Mouse (Mus musculus) ovary, adult 18-20 months (tissue): ENCODE results near the gene Gpr18.

ENCODE experiments used
- DNase-seq: peaks from one replicate; pipeline ENCODE4 v3.0.0; 2022; ENCODE audit warnings: low spot score, mixed read lengths

Gpr18 gene

GRCm38 (mm10) chr14:121915621-121916020 lies at the start of gene Gpr18:
Gene Gpr18 (minus strand): TSS chr14:121915781.
- no peak for DNase-seq

DNA sequence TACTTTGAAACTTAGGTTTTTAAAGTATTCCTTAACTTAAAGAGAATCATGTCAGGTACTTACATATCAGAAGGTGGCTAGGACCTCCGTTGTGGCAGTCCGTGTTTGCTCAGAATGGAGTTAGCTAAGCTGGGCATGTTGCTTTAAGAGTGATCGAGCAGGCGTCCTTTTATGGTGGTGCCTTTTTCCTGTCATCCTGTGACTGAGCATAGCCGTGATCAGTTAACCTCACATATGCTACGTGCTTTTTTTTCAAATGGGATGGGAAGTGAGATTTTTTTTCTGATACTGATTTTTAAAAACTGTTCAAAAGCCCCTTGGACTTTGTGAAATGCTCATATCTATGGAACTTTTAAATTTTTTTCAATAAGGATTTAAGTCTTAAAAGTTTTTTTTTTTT lies 49.4 kb upstream of the Gpr18 start, which contains the start of gene Gpr183:
Gene Gpr183 (minus strand): TSS at position 206 of the 400 bp plus-strand sequence.
- no peak for DNase-seq

GRCm38 (mm10) chr14:121963942-121964335 lies 48.4 kb upstream of the Gpr18 start:
- no peak for DNase-seq

DNA sequence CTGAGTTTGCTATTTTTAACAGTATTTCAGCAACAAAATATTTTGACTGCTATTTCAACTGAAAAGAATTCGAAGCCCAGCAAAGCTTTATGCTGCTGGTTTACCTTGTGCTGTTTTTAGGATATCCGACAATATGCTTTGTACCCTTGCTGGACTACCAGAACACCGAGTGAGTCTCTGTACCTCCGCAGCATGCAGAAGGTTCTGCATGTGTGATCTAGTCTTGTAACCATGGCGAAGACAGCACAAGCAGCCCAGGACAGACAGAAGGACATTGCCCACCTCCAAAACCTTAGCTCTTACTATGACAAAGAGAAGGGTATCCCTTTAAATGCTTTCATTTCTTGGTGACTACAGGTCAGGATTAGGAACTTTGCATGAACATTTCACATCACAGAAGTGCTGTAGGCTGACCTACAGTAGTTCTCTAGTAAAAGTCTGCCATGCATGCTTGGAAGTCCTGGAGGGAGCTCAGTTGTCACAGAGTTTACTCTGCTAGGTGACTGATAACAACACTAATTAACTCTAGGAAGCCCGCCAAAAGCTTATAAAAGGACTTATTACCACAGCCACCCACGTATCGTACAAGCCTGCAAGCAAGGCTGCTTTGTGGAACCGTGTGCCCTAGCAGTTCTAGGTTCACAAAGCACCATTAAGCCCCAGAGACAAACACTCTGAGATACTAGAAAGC lies 47.8 kb upstream of the Gpr18 start:
- DNase-seq, result no peak

DNA sequence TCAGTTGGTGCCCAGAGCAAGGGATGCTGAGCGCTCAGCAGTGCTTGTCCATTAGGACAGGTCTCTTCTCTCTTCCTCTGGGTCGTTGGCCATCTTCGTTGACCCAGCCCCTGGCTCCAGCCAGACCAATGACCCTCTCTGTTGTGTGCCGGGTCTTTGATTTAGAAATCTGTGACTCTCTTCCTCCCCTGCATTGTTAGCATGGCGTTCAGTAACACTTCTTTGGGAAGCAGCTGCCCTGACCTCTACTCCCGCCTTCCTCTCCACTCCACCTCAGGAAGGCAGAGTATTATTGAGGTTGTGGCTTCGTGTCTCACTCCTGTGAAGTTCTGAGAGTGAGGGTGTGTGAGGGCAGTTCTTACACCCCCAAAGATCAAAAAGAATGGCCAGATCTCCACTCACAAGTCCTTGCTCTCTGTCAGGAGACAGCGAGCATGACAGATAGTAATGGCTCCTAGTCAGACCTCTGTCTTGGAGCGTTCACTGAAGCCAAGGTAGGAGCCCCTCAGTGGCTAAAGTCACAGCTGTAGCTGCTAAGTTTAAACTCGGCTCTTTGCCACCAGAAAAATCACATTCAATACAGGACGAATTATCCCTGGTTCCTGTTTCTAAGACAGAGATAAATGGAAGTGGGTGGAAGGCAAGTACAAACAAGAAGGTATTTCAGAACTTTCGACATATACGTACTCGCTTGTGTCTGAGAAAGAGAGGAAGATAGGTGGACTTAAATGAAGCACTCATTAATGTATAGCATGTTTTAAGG lies 46.7 kb upstream of the Gpr18 start:
- DNase-seq, result no peak

- no peak for DNase-seq
Observed at GRCm38 (mm10) chr14:121961496-121962127, 46.0 kb upstream of the Gpr18 start.

GRCm38 (mm10) chr14:121960997-121961396 lies 45.4 kb upstream of the Gpr18 start:
- DNase-seq, result no peak

DNA sequence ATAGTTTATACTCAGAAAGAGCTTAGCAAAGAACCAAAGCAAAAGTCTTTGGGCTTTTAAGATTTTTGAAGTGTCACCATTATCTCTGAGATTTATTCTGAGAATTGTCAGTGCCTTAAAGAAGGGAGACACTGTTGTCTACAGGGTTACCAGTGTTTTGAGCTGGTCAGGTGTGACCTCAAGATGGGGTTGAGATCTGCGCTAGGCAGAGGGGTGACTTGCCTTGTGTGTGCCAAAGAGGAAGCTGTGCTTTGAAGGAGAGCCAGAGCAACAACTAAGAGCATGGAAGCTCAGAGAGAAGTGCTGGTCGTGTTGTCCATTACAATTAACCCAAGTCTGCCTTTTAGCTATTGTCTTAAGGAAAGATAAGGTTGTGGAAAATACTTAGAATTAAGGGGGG lies 45.0 kb upstream of the Gpr18 start:
- no peak for DNase-seq

- DNase-seq, result no peak
Observed at GRCm38 (mm10) chr14:121960031-121960430, 44.5 kb upstream of the Gpr18 start.

GRCm38 (mm10) chr14:121959538-121959980 lies 44.0 kb upstream of the Gpr18 start:
- no peak for DNase-seq

DNA sequence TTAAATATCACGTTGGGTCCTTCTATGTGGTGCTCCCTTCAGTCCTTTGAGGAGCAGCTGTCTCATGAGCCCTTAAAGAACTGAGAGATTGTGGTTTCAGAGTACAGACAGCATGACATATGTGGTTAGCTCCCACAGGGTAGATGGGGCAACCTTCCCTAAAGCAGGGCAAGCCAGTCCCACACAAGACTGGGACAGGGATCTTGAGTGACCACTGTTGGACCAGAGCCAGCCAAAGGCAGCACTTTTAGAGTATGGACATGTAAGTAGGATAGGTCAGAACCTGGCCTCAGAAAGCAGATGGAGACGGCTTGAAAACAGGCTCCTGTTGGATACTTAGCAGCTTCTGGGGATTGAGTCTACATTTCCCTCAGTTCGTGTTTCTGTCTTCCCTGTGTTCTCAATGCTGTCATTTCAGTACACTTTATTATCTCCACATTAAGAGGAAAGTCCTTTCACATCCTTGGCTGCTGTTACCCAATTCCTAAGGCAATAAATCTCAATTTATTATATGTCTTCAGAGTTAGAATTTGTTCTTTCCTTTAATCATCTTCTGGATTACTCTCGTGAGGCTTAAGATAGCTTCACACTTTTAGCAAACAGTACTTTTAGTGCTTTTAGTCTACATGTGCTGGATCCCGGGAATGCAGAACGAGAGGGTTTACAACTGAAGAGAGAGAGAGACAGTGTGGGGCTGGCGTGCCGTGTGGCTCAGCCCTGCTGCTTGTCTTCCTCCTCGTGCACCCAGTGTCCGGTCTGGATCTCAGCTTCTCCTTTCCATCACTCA lies 43.4 kb upstream of the Gpr18 start:
- no peak for DNase-seq

DNA sequence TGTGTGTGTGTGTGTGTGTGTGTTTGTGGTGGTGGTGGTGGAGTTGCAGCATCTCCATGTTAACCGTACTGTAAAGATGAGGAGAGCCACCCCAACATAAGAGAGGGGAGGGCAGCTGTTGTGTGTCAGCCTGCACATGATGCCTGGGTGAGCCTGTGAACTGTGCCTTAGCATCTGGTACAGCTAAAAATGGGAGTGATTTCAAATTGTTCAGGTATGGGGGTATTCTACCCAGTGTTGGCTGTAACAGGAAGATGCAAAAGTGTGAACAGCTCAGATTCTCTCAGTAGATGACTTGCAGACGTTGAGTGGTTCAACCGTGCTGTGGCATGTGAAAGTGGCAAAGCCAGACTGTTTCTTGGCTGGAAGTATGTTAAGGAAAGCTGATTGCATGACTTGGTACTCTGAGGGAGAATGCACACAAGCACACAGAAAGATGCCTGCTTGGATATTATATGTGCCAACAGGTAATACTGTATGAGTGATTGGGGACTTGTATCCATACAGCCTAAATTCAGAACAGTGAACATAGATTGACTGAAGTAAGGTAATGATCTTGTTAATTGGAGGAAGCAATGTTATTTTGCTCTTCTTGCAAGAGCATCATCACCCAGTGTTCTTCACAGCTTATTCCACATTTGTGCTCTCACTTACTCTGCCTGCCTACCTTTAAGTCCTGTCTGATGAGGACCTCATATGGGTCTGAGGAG lies 42.6 kb upstream of the Gpr18 start:
- DNase-seq, result no peak

DNA sequence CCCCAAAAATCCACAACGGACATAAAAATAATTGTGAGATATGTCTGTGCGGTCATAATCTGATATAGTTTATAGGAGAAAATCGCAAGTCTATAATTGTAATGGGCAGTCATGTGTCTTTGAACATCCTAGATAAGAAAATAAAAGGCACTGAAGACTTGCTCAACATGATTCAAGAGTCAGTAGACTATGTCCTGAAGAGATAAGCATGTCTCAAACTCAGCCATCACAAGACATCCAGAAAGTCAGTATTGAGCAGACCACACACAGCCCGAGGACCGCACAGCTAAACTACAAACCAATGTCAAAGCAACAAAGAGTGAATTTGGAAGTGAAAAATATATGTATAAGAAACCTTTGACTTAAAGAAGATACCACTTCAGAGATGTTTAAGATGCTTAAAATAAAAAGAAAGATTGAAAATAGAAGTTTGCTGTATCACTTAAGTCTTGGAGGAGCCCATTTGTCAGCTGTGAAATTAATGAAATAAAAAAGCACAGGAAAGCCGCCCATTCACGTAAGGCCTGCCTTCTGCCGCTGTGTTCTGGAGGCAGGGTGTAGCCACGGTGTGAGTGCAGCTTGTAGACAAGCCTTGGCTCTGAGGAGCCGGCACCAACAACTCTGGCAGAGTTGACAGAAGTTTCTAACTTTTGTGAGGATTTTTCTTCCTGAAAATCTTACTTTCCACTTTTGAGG lies 41.7 kb upstream of the Gpr18 start:
- no peak for DNase-seq

DNA sequence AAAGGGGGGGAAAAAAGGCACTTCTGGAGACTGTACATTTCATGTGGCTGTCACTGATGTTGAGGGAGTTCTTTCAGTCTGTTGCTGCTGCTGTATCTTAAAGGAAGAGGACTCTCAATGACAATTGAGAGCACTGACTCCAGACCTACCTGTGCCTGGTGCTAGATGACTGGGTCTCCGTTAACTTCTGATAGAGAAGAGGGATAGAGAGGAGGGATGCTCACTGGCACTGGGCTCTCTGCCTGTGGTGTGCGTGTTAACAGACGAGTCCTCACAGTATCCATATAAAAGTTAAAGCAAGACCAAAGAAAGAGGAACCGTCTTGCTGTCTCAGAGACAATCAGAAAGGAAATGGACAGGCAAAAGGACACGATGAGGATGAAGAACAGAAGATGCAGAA lies 40.7 kb upstream of the Gpr18 start:
- DNase-seq, result no peak

DNA sequence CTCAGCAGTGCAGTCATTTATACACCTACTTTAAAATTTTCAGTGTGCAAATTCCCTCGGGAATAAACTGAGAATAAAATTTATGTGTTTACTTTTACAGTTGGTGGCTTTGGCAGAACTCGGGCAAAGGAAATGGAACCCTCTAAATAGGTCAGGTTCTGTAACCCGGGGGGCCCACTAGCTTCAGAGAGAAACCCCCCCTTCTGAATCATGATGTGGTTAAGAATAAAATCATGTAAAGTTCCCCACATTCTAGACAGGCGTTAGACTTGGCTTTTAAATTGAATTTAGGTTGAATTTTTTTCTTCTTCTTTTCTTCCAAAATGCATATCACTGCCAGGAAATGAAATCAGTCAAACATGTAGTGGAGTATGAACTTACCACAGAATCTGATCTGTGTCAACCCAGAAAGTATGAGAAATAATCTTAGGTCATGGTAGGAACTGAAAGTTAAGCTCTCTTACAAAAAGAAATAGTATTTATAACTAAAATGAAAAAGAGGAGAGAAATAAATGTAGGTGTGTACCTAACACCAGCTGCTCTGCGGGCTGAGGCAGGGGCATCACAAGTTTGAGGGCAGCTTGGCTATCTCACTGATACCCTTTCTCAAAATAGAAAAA lies 39.7 kb upstream of the Gpr18 start:
- DNase-seq, result no peak

DNA sequence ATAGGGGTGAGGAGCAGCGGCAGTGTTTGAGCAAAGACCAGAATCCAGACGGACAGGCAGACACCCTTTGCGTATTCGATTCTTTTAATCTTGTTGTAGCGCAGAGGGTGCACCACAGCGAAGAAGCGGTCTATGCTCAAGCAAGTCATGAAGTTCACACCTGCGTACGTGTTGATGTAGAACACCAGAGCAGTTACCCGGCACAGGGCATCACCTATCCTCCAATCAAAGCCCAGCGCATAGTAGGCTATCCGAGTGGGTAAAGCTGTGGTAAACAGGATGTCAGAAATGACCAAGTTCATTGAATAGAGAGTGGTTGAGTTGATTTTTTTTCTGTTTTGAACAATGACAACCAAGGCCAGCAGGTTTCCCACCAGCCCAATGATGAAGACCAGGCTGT lies 39.0 kb upstream of the Gpr18 start:
- DNase-seq, result no peak

DNA sequence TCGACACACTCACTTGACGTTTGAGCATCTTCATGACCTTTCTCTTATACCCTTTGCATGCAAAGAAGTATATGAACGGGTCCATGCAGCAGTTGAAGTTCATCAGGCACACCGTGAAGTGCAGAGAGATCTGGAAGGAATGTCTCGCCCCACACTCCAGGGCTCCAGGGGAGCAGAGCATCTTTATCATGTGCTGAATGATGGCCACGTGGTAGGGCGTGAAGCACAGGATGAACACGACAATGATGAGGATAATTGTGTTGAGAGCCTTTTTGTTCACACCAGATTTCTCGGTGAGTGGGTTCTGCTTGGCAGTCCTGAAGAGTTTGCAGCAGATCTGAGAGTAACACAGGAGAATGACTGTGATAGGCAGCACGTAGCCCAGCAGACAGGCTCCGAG lies 38.5 kb upstream of the Gpr18 start:
- no peak for DNase-seq

- no peak for DNase-seq
Observed at GRCm38 (mm10) chr14:121952046-121952400, 36.4 kb upstream of the Gpr18 start.

GRCm38 (mm10) chr14:121951399-121952045 lies 35.9 kb upstream of the Gpr18 start:
- DNase-seq, result no peak

DNA sequence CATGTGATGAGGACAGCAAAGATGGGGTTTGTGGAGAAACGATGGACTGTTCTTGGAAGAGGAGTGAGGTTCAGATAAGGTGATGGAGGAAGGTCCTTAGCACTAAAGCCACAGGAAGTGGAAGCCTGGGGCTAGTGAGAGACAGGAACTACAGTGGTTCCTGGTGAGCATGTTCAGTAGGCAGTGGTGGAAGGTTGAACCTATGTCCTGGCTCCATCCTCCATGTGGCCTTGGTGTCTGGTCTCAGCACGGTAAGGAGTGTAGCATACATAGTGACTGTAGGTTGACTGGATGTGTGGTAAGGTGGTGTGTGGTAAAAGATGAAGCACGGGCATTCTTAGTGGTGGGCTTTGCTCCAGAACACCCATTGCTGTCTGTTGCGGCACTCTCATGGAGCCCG lies 34.3 kb upstream of the Gpr18 start:
- DNase-seq, result no peak
